Mouse (Mus musculus) cerebellum, postnatal 14 days (tissue): Measurements from ENCODE around the gene Bbc3.

Experiments
- DNase-seq, 2 experiments: peaks; one replicate each; pipeline ENCODE4 v3.0.0; 2021; ENCODE audit warnings: mixed read lengths in 2 of 2

Bbc3 gene

DNA sequence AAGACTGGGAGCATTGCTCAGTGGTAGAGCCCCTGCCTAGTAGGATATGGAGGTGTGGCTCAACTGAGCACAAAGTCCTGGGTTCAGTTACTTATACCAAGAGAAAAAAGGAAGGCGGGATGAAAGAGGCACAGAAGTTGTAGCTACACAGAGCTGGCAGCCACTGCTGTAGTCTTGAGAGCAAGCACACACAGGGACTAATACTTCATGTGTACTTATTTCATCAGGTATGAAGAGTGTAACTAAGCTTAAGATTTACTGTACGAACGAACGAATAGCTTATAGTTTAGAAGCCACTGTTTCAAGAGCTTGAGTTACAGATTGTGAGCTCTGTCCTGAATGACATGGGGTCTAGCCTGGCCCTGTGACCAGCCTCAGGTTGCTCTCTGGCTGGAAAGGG lies 11.0 kb downstream of the Bbc3 start:
- DNase-seq = no peak

GRCm38 (mm10) chr7:16320479-16320878 lies 12.3 kb downstream of the Bbc3 start:
- DNase-seq = no peak

DNA sequence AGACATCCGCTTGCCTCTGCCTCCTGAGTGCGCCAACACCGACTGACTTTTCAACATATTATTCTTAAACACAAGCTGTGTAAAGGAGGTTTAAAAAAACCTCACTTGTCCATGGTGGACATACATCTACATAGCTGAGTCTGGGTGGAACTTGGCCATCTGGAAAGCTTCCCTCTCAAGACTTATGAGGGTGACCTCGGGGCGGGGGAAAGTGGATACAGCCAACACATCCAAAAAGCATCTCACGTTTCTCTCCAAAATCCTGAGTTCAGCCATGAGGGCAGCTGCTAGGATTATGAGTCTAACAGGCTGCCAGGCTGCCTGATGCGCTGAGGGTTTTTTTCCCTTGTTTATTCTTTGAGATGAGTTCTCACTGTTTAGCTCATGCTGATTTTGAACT lies 16.5 kb downstream of the Bbc3 start:
- DNase-seq = no peak

- DNase-seq = peak; percentile 74 to 77
Measured at GRCm38 (mm10) chr7:16325920-16326606, 17.9 kb downstream of the Bbc3 start.

DNA sequence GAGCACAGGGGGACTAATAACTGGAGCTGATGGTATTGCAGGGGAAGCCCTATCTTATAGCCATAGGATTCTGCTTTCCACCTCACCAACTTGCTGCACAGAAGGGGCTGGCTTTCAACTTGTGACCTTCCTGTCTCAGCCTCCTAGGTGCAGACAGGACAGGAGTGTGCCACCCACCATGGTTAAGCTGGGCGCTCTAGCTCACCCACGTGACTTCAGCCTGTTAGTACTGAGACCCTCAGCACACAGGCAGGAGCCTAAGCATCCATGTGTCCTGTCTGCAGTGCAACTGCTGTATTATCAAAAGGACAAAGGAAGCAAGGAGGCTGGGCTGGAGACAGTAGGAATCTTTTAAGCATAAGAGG lies 18.4 kb downstream of the Bbc3 start:
- no peak for DNase-seq

- no peak for DNase-seq
Measured at GRCm38 (mm10) chr7:16329146-16329545, 21.0 kb downstream of the Bbc3 start.

GRCm38 (mm10) chr7:16337733-16338132 lies 29.5 kb downstream of the Bbc3 start:
- DNase-seq = no peak

DNA sequence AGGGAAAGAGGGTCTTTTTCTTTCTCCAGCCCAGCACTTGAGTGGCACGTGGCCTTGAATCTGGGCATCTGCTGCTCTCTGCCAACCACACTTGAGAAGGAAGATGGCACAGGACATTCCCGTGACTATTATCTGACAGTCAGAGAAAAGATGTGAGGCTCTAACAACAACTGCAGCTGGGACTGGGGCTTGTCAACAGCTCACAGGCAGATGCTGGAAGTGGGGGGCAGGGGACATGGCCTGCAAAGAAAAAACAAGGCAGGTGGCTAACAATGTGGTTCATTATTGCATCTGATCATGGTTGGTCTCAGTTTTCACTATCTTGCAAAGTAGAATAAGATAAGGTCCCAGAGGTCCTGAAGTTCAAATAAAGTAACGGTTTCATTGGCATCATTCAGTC lies 36.4 kb downstream of the Bbc3 start:
- DNase-seq = no peak

- DNase-seq = no peak
Measured at GRCm38 (mm10) chr7:16345297-16345696, 37.1 kb downstream of the Bbc3 start.

DNA sequence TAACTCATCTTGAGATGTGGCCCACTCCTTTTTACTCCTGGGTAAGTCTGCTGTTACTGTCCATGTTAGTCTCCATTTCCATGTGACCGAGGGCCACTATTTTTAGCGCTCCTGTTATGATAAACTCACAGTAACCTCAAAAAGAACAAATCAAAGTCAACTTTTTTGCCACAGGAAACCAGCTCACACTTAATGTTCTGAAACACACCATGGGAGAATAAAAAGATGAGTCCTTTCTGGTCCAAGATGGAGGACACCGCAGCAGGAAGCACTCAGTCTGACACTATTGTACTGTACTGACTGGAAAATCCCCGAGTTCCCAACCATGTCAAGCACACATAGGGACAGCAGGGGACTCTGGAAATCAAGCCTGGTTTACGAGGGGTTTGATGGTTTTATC lies 41.8 kb downstream of the Bbc3 start:
- DNase-seq = no peak

- no peak for DNase-seq
Measured at GRCm38 (mm10) chr7:16355854-16356594, 47.8 kb downstream of the Bbc3 start.

DNA sequence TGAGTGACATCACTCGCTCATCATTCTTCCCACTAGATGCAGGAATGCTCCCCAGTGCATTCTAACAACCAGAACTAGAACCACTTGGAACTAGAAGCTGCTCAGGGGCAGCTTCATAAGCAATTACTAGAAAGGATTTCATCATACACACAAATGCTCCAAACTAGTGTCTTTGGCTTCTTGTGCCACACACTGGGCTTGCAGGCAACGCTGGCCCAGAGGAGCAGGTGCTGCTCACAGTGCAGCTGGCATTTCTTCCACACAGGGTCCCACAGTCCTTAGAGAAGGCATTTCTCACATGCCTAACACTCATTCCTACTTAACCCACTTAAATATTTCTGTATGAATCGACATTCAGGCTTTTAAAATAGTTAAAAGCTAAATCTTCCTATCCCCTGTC lies 49.4 kb downstream of the Bbc3 start:
- DNase-seq = no peak

DNA sequence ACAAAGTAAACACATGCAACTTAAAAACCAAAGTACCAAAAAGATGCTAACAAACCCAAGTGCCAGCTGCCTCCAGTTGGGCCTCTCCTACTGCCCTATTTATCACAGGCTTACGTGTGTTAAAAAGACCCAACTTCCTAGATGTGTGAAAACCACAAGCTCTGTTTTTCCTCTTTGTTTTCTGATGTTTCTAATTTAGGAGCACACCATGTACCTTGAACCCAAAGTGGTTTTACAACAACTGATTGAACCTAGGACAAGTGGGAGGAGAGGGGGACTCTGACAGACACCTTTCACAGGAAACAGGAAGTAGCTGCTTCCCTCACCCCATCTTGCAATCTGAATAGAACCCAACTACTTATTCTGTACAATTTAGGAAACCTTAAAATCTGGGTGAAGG lies 56.1 kb downstream of the Bbc3 start:
- no peak for DNase-seq

DNA sequence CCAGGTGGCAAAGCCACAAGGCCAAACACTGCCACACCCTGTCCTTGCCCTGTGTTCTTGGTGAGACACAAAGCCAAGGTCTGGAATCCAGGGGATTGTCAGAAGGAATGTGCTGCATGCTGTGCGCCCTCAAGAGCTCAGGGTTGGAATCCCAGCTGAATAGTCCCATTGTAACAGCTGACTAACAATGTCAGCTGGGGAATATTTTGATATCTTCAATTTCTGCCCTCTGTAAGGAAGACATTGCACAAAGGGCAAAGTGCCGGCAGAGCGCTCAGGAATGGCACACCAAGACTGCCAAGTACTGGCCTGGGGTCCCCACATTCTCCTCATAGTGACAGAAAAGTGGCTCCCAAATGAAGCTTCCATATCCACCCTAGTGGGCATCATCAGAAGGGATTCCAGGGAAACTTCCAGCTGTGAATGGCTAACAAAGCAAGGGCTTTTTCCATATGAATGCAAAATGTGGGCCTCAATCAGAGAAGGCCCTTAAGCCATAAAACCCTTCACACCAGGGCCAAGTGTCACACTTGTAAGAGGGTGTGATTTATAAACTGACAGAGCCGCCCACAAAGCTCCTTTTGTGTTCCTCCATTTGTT lies 56.8 kb downstream of the Bbc3 start:
- DNase-seq = no peak

GRCm38 (mm10) chr7:16366133-16366646 lies 58.0 kb downstream of the Bbc3 start:
- no peak for DNase-seq

DNA sequence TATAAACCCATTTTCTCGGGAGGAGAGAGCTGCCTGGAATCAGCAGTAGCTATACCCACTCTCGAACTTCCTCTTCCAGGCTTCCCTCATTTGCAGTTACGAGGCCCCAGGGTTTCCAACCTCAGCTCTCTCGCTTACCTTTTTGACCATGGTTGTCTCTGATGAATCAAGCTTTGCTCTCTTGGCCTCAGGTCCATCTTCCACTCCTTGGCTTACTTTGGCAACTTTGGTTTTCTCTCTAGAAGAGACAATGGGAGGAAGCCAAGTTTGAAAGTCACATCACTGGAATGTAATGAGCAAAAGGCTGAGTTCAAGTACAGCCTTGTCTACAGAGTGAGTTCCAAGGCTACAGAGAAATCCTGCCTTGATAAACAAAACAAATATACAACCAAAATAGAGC lies 58.5 kb downstream of the Bbc3 start:
- no peak for DNase-seq
